Mouse (Mus musculus) MEL (cell line): ENCODE results near the gene Ppdpf. TPM values are rescaled to one million over a fixed set of nuclear protein-coding genes. Genes with fewer than 3 reads are reported as not detected.

Source experiments
- DNase-seq: peaks from one replicate; pipeline ENCODE4 v3.0.0; 2011; ENCODE audit warnings: low read depth, low spot score
- H3K27ac ChIP-seq: 2 replicates; pipeline ENCODE4 v1.5.1; 2012; ENCODE audit warnings: low read depth, mild to moderate bottlenecking, control low read depth, low read length, moderate library complexity; ENCODE audit not compliant: control insufficient read depth
- H3K27me3 ChIP-seq, 2 experiments: fragments of 150-350 bp in 1 of 2; sonication (generic) in 1 of 2; 2 replicates each; pipeline ENCODE4 v1.6.1; 2012; ENCODE audit warnings: low read length in 2 of 2, mild to moderate bottlenecking in 2 of 2, improper control_type of control experiment in 1 of 2, moderate library complexity in 1 of 2; ENCODE audit not compliant: insufficient read depth in 2 of 2, control insufficient read depth in 1 of 2
- H3K36me3 ChIP-seq, 2 experiments: 2 replicates each; pipeline ENCODE4 v1.6.1; 2012 to 2014; ENCODE audit warnings: low read length in 2 of 2, improper control_type of control experiment in 1 of 2, inconsistent platforms in 1 of 2, mild to moderate bottlenecking in 1 of 2; ENCODE audit not compliant: insufficient read depth in 2 of 2, control insufficient read depth in 1 of 2
- H3K4me1 ChIP-seq, 2 experiments: fragments of 150-350 bp in 1 of 2; sonication (generic) in 1 of 2; 2 replicates each; pipeline ENCODE4 v1.6.1; 2012; ENCODE audit warnings: low read length in 2 of 2, improper control_type of control experiment in 1 of 2, mild to moderate bottlenecking in 1 of 2; ENCODE audit not compliant: insufficient read depth in 2 of 2, control insufficient read depth in 1 of 2
- H3K4me3 ChIP-seq, 2 experiments: fragments of 150-350 bp in 1 of 2; sonication (generic) in 1 of 2; 2 replicates each; pipeline ENCODE4 v1.5.1; 2012; ENCODE audit warnings: low read depth in 2 of 2, low read length in 2 of 2, mild to moderate bottlenecking in 2 of 2, moderate library complexity in 2 of 2, control low read depth in 1 of 2, improper control_type of control experiment in 1 of 2; ENCODE audit not compliant: control insufficient read depth in 1 of 2, insufficient read depth in 1 of 2
- H3K79me2 ChIP-seq: 2 replicates; pipeline ENCODE4 v1.6.1; 2012; ENCODE audit warnings: mild to moderate bottlenecking, low read length, moderate library complexity; ENCODE audit not compliant: control insufficient read depth, poor library complexity, insufficient read depth
- H3K9ac ChIP-seq: 2 replicates; pipeline ENCODE4 v1.6.1; 2012; ENCODE audit warnings: low read depth, mild to moderate bottlenecking, control low read depth, low read length, moderate library complexity; ENCODE audit not compliant: control insufficient read depth, poor library complexity, severe bottlenecking
- H3K9me3 ChIP-seq: fragments of 150-350 bp; sonication (generic); replicated peaks from 2 replicates; pipeline ENCODE4 v1.6.1; 2012; ENCODE audit warnings: mild to moderate bottlenecking, low read length, improper control_type of control experiment, moderate library complexity; ENCODE audit not compliant: insufficient read depth
- EP300 ChIP-seq, 2 experiments: IDR thresholded peaks; 2 replicates each; pipeline ENCODE4 v1.6.1; 2011; ENCODE audit warnings: improper control_type of control experiment in 2 of 2, low read length in 2 of 2, low read depth in 1 of 2, mild to moderate bottlenecking in 1 of 2
- ETS1 ChIP-seq: IDR thresholded peaks from 2 replicates; pipeline ENCODE4 v1.6.1; 2012; ENCODE audit warnings: low read depth, mild to moderate bottlenecking, inconsistent platforms, low read length, improper control_type of control experiment, moderate library complexity
- GABPA ChIP-seq: IDR thresholded peaks from 2 replicates; pipeline ENCODE4 v1.6.1; 2012; ENCODE audit warnings: low read depth, mild to moderate bottlenecking, inconsistent platforms, low read length, improper control_type of control experiment, moderate library complexity
- GATA1 ChIP-seq: IDR thresholded peaks from 2 replicates; pipeline ENCODE4 v1.6.1; 2011; ENCODE audit warnings: low read depth, low read length, improper control_type of control experiment
- HCFC1 ChIP-seq: IDR thresholded peaks from 2 replicates; pipeline ENCODE4 v1.6.1; 2012; ENCODE audit warnings: low read depth, mild to moderate bottlenecking, inconsistent platforms, low read length, improper control_type of control experiment, moderate library complexity
- JUND ChIP-seq: IDR thresholded peaks from 2 replicates; pipeline ENCODE4 v1.6.1; 2011; ENCODE audit warnings: low read depth, mild to moderate bottlenecking, improper control_type of control experiment, low read length
- KAT2A ChIP-seq: conservative IDR thresholded peaks from 2 replicates; pipeline ENCODE4 v1.6.1; 2012; ENCODE audit warnings: low read depth, low read length, improper control_type of control experiment, inconsistent platforms
- MAX ChIP-seq: IDR thresholded peaks from 2 replicates; pipeline ENCODE4 v1.6.1; 2011; ENCODE audit warnings: low read length, improper control_type of control experiment
- MAZ ChIP-seq: IDR thresholded peaks from 2 replicates; pipeline ENCODE4 v1.6.1; 2012; ENCODE audit warnings: low read depth, mild to moderate bottlenecking, inconsistent platforms, low read length, improper control_type of control experiment
- MEF2A ChIP-seq: IDR thresholded peaks from 2 replicates; pipeline ENCODE4 v1.6.1; 2014; ENCODE audit warnings: low read depth, mild to moderate bottlenecking, inconsistent platforms, low read length, improper control_type of control experiment; ENCODE audit not compliant: poor library complexity, insufficient replicate concordance, severe bottlenecking; ENCODE audit errors: extremely low read depth
- MXI1 ChIP-seq: IDR thresholded peaks from 2 replicates; pipeline ENCODE4 v1.6.1; 2011; ENCODE audit warnings: mild to moderate bottlenecking, low read depth, low read length, improper control_type of control experiment
- MYB ChIP-seq: IDR thresholded peaks from 2 replicates; pipeline ENCODE4 v1.6.1; 2011; ENCODE audit warnings: mild to moderate bottlenecking, low read depth, low read length, improper control_type of control experiment
- NELFE ChIP-seq: IDR thresholded peaks from 2 replicates; pipeline ENCODE4 v1.6.1; 2011; ENCODE audit warnings: low read depth, low read length, improper control_type of control experiment
- NRF1 ChIP-seq: IDR thresholded peaks from 2 replicates; pipeline ENCODE4 v1.6.1; 2014; ENCODE audit warnings: low read depth, mild to moderate bottlenecking, inconsistent platforms, low read length, improper control_type of control experiment, moderate library complexity; ENCODE audit not compliant: poor library complexity, insufficient read depth, severe bottlenecking
- POLR2AphosphoS2 ChIP-seq: IDR thresholded peaks from 2 replicates; pipeline ENCODE4 v1.6.1; 2011; ENCODE audit warnings: low read length, improper control_type of control experiment
- RAD21 ChIP-seq: IDR thresholded peaks from 2 replicates; pipeline ENCODE4 v1.6.1; 2011; ENCODE audit warnings: mild to moderate bottlenecking, low read depth, low read length, improper control_type of control experiment
- SIN3A ChIP-seq: IDR thresholded peaks from 2 replicates; pipeline ENCODE4 v1.6.1; 2012; ENCODE audit warnings: low read length, improper control_type of control experiment, inconsistent platforms
- TBP ChIP-seq: IDR thresholded peaks from 2 replicates; pipeline ENCODE4 v1.8.0; 2011; ENCODE audit warnings: low read depth, low read length, improper control_type of control experiment
- TCF12 ChIP-seq: IDR thresholded peaks from 2 replicates; pipeline ENCODE4 v1.6.1; 2014; ENCODE audit warnings: low read depth, mild to moderate bottlenecking, inconsistent platforms, low read length, improper control_type of control experiment, moderate library complexity
- UBTF ChIP-seq: IDR thresholded peaks from 2 replicates; pipeline ENCODE4 v1.6.1; 2012; ENCODE audit warnings: low read depth, mild to moderate bottlenecking, inconsistent platforms, low read length, improper control_type of control experiment, moderate library complexity, borderline replicate concordance; ENCODE audit not compliant: insufficient read depth
- USF2 ChIP-seq, 2 experiments: IDR thresholded peaks; 2 replicates each; pipeline ENCODE4 v1.6.1; 2011 to 2012; ENCODE audit warnings: improper control_type of control experiment in 2 of 2, low read length in 2 of 2, borderline replicate concordance in 1 of 2, inconsistent platforms in 1 of 2, low read depth in 1 of 2, mild to moderate bottlenecking in 1 of 2; ENCODE audit not compliant: insufficient read depth in 1 of 2
- ZC3H11A ChIP-seq: IDR thresholded peaks from 2 replicates; pipeline ENCODE4 v1.6.1; 2012; ENCODE audit warnings: low read depth, mild to moderate bottlenecking, inconsistent platforms, low read length, improper control_type of control experiment
- ZKSCAN1 ChIP-seq: IDR thresholded peaks from 2 replicates; pipeline ENCODE4 v1.6.1; 2012; ENCODE audit warnings: low read depth, mild to moderate bottlenecking, inconsistent platforms, low read length, improper control_type of control experiment, moderate library complexity
- ZMIZ1 ChIP-seq: IDR thresholded peaks from 2 replicates; pipeline ENCODE4 v1.6.1; 2012; ENCODE audit warnings: low read depth, mild to moderate bottlenecking, inconsistent platforms, low read length, improper control_type of control experiment, moderate library complexity
- ZNF384 ChIP-seq: IDR thresholded peaks from 2 replicates; pipeline ENCODE4 v1.6.1; 2012; ENCODE audit warnings: low read depth, mild to moderate bottlenecking, inconsistent platforms, low read length, improper control_type of control experiment
- polyA plus RNA-seq, 2 experiments: library from polyadenylated mRNA; stranded (reverse) in 1 of 2; unstranded in 1 of 2; fragments of >175 nt in 1 of 2; fragments of >200 nt in 1 of 2; gene quantifications; 2 replicates each; pipeline versions ENCODE4 v1.2.1 to v1.2.4; 2012; ENCODE audit warnings: low replicate concordance in 2 of 2, low read depth in 1 of 2; ENCODE audit not compliant: insufficient read length in 2 of 2, insufficient read depth in 1 of 2, missing spikeins in 1 of 2
- total RNA-seq: library from RNA; depleted of rRNA; stranded (reverse); fragments of 300-350 nt; gene quantifications from 2 replicates; pipeline ENCODE4 v1.2.3, GENCODE M21; 2012

Gene Ppdpf
- total and polyA plus RNA-seq, 3 experiments, result 20.2 to 73.4 TPM; not detected in 1

GRCm38 (mm10) chr2:181146976-181147545 is 40.0 kb upstream of the Ppdpf start:
- Histone ChIP-seq H3K79me2 (no peaks in the 10 kb centered on the region), H3K27ac (no peak overlapping the region), H3K27me3 (peaks cover 0 to 1% of the 10 kb centered on the region in 2 experiments; a peak in 1 of 4 replicates), H3K9ac (no peak overlapping the region), H3K36me3 (no peaks in the 10 kb centered on the region), H3K9me3 (no peaks in the 10 kb centered on the region), H3K4me1 (no peaks in the 10 kb centered on the region), H3K4me3 (no peak overlapping the region)
- DNase-seq, result no peak
- TF ChIP-seq JUND, result no peak
- no peak for TF ChIP-seq USF2 (IDR thresholded peaks at IDR 0.05; ENCODE audit: borderline replicate concordance in 1 of 2, insufficient read depth in 1 of 2, low read depth in 1 of 2, low read length in 2 of 2)
- no peak for TF ChIP-seq MXI1
- TF ChIP-seq UBTF, result no peak
- TF ChIP-seq TCF12, result no peak
- TF ChIP-seq RAD21, result no peak
- no peak for TF ChIP-seq ZNF384

GRCm38 (mm10) chr2:181147546-181148317 is 39.3 kb upstream of the Ppdpf start:
- TF ChIP-seq HCFC1 (no peak), ZKSCAN1 (no peak), KAT2A (no peak), JUND (no peak), MEF2A (no peak), ZC3H11A (no peak), GATA1 (no peak), POLR2AphosphoS2 (no peak), EP300 (IDR thresholded peaks at IDR 0.05; ENCODE audit: low read depth in 1 of 2, low read length in 2 of 2) (no peak), ZMIZ1 (no peak), NELFE (no peak), MAZ (no peak), TBP (no peak), MXI1 (no peak), MYB (no peak), ETS1 (no peak), GABPA (no peak), NRF1 (no peak), MAX (no peak), SIN3A (no peak)
- H3K4me1 ChIP-seq, result no peaks in the 10 kb centered on the region
- no peak overlapping the region for H3K4me3 ChIP-seq
- no peak overlapping the region for H3K9ac ChIP-seq
- H3K9me3 ChIP-seq, result no peaks in the 10 kb centered on the region
- no peaks in the 10 kb centered on the region for H3K36me3 ChIP-seq
- no peaks in the 10 kb centered on the region for H3K79me2 ChIP-seq
- no peak for DNase-seq
- H3K27ac ChIP-seq, result no peak overlapping the region
- H3K27me3 ChIP-seq, result no peaks in the 10 kb centered on the region
